Mouse (Mus musculus) liver, postnatal 0 days (tissue): ENCODE data around the gene Ism1. TPM values are rescaled to one million over a fixed set of nuclear protein-coding genes. Genes with fewer than 3 reads are reported as not detected.

ENCODE experiments used
- ATAC-seq: fragments of 200-750 bp; cut with Nextera tagmentation; 2 replicates; pipeline ENCODE4 v1.8.0; 2017; ENCODE audit warnings: mild to moderate bottlenecking, moderate library complexity
- DNase-seq: peaks from one replicate; pipeline ENCODE4 v3.0.0-alpha.2; 2016
- H3K27ac ChIP-seq: fragments of 300-500 bp; sonication (generic); 2 replicates; pipeline ENCODE4 v1.5.1; 2014; ENCODE audit warnings: antibody characterized with exemption, moderate library complexity, mild to moderate bottlenecking, low read depth
- H3K27me3 ChIP-seq: fragments of 300-500 bp; sonication (generic); 2 replicates; pipeline ENCODE4 v1.6.1; 2014; ENCODE audit warnings: low read length, control low read depth, mixed read lengths; ENCODE audit not compliant: insufficient read depth
- H3K36me3 ChIP-seq: fragments of 300-500 bp; sonication (generic); replicated peaks from 2 replicates; pipeline ENCODE4 v1.6.1; 2014; ENCODE audit warnings: mild to moderate bottlenecking, control low read depth, low read length, moderate library complexity, mixed read lengths; ENCODE audit not compliant: insufficient read depth
- H3K4me1 ChIP-seq: fragments of 300-500 bp; sonication (generic); 2 replicates; pipeline ENCODE4 v1.6.1; 2014; ENCODE audit warnings: antibody characterized with exemption, mild to moderate bottlenecking, control low read depth; ENCODE audit not compliant: insufficient read depth
- H3K4me2 ChIP-seq: fragments of 300-500 bp; sonication (generic); 2 replicates; pipeline ENCODE4 v1.6.1; 2014; ENCODE audit warnings: low read depth, mild to moderate bottlenecking, low read length, moderate library complexity, mixed read lengths
- H3K4me3 ChIP-seq: fragments of 300-500 bp; sonication (generic); 2 replicates; pipeline ENCODE4 v1.5.1; 2014; ENCODE audit warnings: low read depth, low read length
- H3K9ac ChIP-seq: fragments of 300-500 bp; sonication (generic); replicated peaks from 2 replicates; pipeline ENCODE4 v1.6.1; 2014; ENCODE audit warnings: mild to moderate bottlenecking, moderate library complexity
- H3K9me3 ChIP-seq: fragments of 300-500 bp; sonication (generic); 2 replicates; pipeline ENCODE4 v1.6.1; 2016; ENCODE audit warnings: mild to moderate bottlenecking, control low read depth, low read length, mixed read lengths
- CTCF ChIP-seq: sonication (generic); IDR thresholded peaks from 2 replicates; pipeline ENCODE4 v1.5.1; 2016; ENCODE audit warnings: antibody characterized with exemption, low read depth
- EP300 ChIP-seq: IDR thresholded peaks from 2 replicates; pipeline ENCODE4 v1.6.1; 2016; ENCODE audit warnings: antibody characterized with exemption, low read depth, mild to moderate bottlenecking
- WGBS: fragments of 180-500 bp; shearing (Covaris S2); extraction: QIAGEN DNeasy Blood & Tissue Kit; methylation state at CpG from one replicate; pipeline ENCODE4 v1.1.7; 2014; ENCODE audit not compliant: insufficient replicate concordance; 5-methylcytosine and 5-hydroxymethylcytosine counted together
- polyA plus RNA-seq: library from polyadenylated mRNA; unstranded; fragments of >200 nt; fragmentation: Nextera tagmentation; extraction: Ambion mirVana; gene quantifications from 2 replicates; pipeline ENCODE4 v1.2.1, GENCODE M21; 2015

The Ism1 gene
- polyA plus RNA-seq, 1 experiment from 2014 or later = not detected

- no peak for DNase-seq
- 43% methylated on average over 4 of the region's 4 CpGs for WGBS
- no peak for ATAC-seq
- Histone ChIP-seq H3K4me1 (no peaks in the 10 kb centered on the region), H3K27me3 (no peaks in the 10 kb centered on the region), H3K9ac (no peak overlapping the region), H3K36me3 (no peaks in the 10 kb centered on the region), H3K4me2 (no peak overlapping the region), H3K27ac (no peak overlapping the region), H3K4me3 (no peak overlapping the region), H3K9me3 (no peaks in the 10 kb centered on the region)
- no peak for TF ChIP-seq CTCF
- no peak for TF ChIP-seq EP300
These were observed 21.2 kb upstream of the Ism1 start for GRCm38 (mm10) chr2:139656750-139657149.

- DNase-seq = no peak
- Histone ChIP-seq H3K27me3 (peaks cover 13% of the 10 kb centered on the region), H3K27ac (no peak overlapping the region), H3K9ac (no peak overlapping the region), H3K36me3 (no peaks in the 10 kb centered on the region), H3K4me3 (no peak overlapping the region), H3K4me2 (no peak overlapping the region), H3K4me1 (no peaks in the 10 kb centered on the region), H3K9me3 (no peaks in the 10 kb centered on the region)
- no peak for TF ChIP-seq CTCF
- TF ChIP-seq EP300 = no peak
- 47% methylated on average over 3 of the region's 3 CpGs for WGBS
- ATAC-seq = no peak
These were observed 6.1 kb upstream of the Ism1 start for GRCm38 (mm10) chr2:139671838-139672237.

- peaks cover 4% of the 10 kb centered on the region for H3K4me1 ChIP-seq
- peaks cover 19% of the 10 kb centered on the region for H3K27me3 ChIP-seq
- ATAC-seq (no peak), DNase-seq (no peak)
- no peak overlapping the region for H3K9ac ChIP-seq
- no peaks in the 10 kb centered on the region for H3K36me3 ChIP-seq
- no peaks in the 10 kb centered on the region for H3K9me3 ChIP-seq
- no peak overlapping the region for H3K27ac ChIP-seq
- WGBS = 31% methylated on average over 2 of the region's 2 CpGs
- H3K4me2 ChIP-seq = no peak overlapping the region
- no peak for TF ChIP-seq CTCF
- TF ChIP-seq EP300 = no peak
- no peak overlapping the region for H3K4me3 ChIP-seq
These were observed 5.6 kb upstream of the Ism1 start for GRCm38 (mm10) chr2:139672371-139672770.

- peak; percentile 21; the same call in 1 of the 2 replicates for ATAC-seq
These were observed 764 bp upstream of the Ism1 start for GRCm38 (mm10) chr2:139677065-139677762.

GRCm38 (mm10) chr2:139678275-139679140 is 530 bp downstream of the Ism1 start:
- peaks cover 10% of the 10 kb centered on the region for H3K4me1 ChIP-seq
- ATAC-seq (peak; percentile 25; the same call in 1 of the 2 replicates), DNase-seq (peak; percentile 22)
- TF ChIP-seq CTCF = no peak
- TF ChIP-seq EP300 = no peak
- H3K9ac ChIP-seq = no peak overlapping the region
- H3K4me3 ChIP-seq = peak overlapping the region; percentile 57
- 1% methylated on average over 69 of the region's 84 CpGs for WGBS
- H3K4me2 ChIP-seq = peak overlapping the region; percentile 91
- no peak overlapping the region for H3K27ac ChIP-seq
- no peaks in the 10 kb centered on the region for H3K9me3 ChIP-seq
- peaks cover 46% of the 10 kb centered on the region for H3K27me3 ChIP-seq
- no peaks in the 10 kb centered on the region for H3K36me3 ChIP-seq

More at GRCm38 (mm10) chr2:139677065-139677762, 764 bp upstream of the Ism1 start:
- Histone ChIP-seq H3K4me1 (peaks cover 10% of the 10 kb centered on the region), H3K27me3 (peaks cover 46% of the 10 kb centered on the region), H3K27ac (no peak overlapping the region), H3K9me3 (no peaks in the 10 kb centered on the region), H3K36me3 (no peaks in the 10 kb centered on the region), H3K4me2 (peak overlapping the region; percentile 91), H3K4me3 (peak overlapping the region; percentile 57), H3K9ac (no peak overlapping the region)
- TF ChIP-seq CTCF (no peak), EP300 (no peak)
- peak; percentile 18 for DNase-seq
- WGBS = under 1% methylated on average over 52 of the region's 52 CpGs

GRCm38 (mm10) chr2:139682540-139682939 is 4.6 kb downstream of the Ism1 start:
- no peaks in the 10 kb centered on the region for H3K9me3 ChIP-seq
- H3K9ac ChIP-seq = no peak overlapping the region
- no peak for TF ChIP-seq EP300
- no peak for TF ChIP-seq CTCF
- H3K27ac ChIP-seq = no peak overlapping the region
- ATAC-seq = no peak
- peaks cover 26% of the 10 kb centered on the region for H3K27me3 ChIP-seq
- 56% methylated on average over 3 of the region's 3 CpGs for WGBS
- no peak for DNase-seq
- no peaks in the 10 kb centered on the region for H3K36me3 ChIP-seq
- peaks cover 4% of the 10 kb centered on the region for H3K4me1 ChIP-seq
- H3K4me2 ChIP-seq = no peak overlapping the region
- H3K4me3 ChIP-seq = no peak overlapping the region
